Mouse (Mus musculus): Measurements from ENCODE around the gene Efhd1. TPM values are rescaled to one million over a fixed set of nuclear protein-coding genes. Genes with fewer than 3 reads are reported as not detected.

Efhd1 gene
- total RNA-seq, 2 experiments from 2014 or later = not detected

GRCm38 (mm10) chr1:87266296-87267090, 2.3 kb downstream of the Efhd1 start:
- ATAC-seq (replicated peaks; ENCODE audit: low FRiP score, poor library complexity, severe bottlenecking) = no peak

GRCm38 (mm10) chr1:87270204-87270603, 6.0 kb downstream of the Efhd1 start:
- ATAC-seq (replicated peaks; ENCODE audit: low FRiP score, poor library complexity, severe bottlenecking) = no peak

- no peak for ATAC-seq (replicated peaks; ENCODE audit: low FRiP score, poor library complexity, severe bottlenecking)
Observed at GRCm38 (mm10) chr1:87270641-87271467, 6.7 kb downstream of the Efhd1 start.

- no peak for ATAC-seq (replicated peaks; ENCODE audit: low FRiP score, poor library complexity, severe bottlenecking)
Observed at GRCm38 (mm10) chr1:87271596-87271995, 7.4 kb downstream of the Efhd1 start.

- ATAC-seq (replicated peaks; ENCODE audit: low FRiP score, poor library complexity, severe bottlenecking) = no peak
Observed at GRCm38 (mm10) chr1:87272462-87272861, 8.3 kb downstream of the Efhd1 start.

GRCm38 (mm10) chr1:87273514-87273942, 9.4 kb downstream of the Efhd1 start:
- ATAC-seq (replicated peaks; ENCODE audit: low FRiP score, poor library complexity, severe bottlenecking) = no peak

DNA sequence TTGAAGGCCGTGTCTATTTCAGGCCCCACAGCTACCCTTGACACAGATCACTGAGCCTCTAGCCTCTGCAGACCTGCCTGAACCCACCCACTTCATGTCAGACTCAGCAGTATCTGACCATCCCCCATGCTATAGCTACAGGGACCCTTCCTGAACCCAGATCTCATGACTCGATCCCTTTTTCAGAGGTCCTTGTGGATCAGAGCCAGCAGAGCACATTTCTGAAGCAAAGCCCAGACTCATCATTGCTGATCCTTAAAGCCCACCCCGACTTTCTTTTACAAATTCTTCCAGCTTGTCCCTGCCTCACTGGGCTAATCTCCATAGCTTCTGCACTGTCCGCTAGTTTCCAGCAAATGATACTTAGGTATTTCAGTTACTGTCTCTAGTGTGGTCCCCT, 10.0 kb downstream of the Efhd1 start:
- ATAC-seq (replicated peaks; ENCODE audit: low FRiP score, poor library complexity, severe bottlenecking) = no peak

DNA sequence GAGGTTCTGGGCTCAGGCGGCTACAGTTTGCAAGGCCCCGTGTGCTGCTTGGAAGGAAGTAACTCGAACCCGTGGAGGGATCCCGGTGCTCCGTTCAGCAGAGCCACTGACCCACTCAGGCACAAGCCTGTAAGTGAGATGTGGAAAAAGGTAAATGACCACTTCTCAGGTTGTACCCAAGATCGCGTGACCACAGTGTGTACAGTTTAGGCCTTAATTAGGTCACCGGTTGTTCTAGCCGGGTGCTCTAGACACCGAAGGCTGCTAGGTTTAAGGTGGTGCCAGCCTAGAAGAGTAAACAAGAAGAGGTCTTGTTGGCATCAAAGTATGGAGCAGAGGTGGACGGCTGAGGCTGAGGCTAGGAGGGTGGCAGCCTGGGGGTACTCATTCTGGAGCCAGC, 11.0 kb downstream of the Efhd1 start:
- no peak for ATAC-seq (replicated peaks; ENCODE audit: low FRiP score, poor library complexity, severe bottlenecking)

GRCm38 (mm10) chr1:87276056-87276455, 11.9 kb downstream of the Efhd1 start:
- ATAC-seq (replicated peaks; ENCODE audit: low FRiP score, poor library complexity, severe bottlenecking) = no peak

DNA sequence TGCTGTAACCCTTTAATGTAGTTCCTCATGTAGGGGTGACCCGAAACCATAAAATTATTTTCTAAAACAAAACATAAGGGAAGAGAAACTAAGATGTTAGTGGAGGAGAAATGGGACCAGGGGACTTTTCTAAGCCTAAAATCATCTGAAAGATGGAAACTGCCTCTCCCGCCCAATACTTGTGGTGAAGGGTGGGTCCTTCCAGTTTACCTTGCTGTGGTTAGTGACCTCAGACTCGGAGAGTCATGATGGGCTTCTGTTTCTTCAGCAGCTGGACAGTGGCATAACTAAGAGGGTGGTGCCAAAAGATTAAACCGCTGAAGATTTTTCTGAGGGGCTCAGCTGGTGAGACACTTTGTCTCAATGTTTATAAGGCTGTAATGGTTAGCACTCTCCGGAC, 16.1 kb downstream of the Efhd1 start:
- no peak for ATAC-seq (replicated peaks; ENCODE audit: low FRiP score, poor library complexity, severe bottlenecking)

DNA sequence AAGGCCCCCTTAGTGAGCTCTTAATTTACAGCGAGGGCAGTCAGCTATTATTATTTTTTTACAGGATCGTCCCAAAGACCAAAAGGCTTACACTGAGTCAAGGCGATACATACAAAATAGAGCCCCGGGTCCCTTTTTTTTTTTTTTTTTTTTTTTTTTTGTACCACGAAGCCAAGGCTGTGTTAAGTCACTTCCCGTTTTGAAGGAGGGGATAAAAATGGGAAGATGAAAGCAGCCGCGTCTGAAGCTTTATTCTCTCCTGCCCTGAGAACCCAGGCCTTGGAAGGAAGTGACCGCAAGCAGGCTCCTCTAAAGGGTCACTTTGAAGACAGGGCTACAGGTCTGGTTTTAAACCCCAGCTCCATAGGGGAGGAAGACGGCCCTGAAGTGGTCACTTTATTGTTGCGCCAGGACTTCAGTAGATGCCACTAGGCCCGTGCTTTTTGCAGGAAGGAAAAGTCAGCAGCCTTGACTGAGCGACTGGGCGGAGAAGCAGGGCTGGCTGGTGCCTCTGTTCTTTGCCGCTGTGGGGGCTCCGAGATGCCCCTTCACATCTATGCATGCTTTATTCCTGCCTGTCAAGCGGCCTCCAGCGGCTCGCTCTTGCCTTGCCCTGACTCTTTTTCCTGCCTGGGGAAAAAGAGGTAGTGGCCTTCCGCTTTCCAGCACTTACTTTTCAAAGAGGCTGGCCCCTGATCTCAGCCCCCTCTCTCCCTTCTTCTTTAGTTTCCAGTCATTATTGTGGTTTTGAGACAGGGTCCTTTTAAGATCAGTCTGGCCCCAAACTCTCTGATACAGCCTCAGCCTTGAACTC, 17.6 kb downstream of the Efhd1 start:
- ATAC-seq (replicated peaks; ENCODE audit: low FRiP score, poor library complexity, severe bottlenecking) = no peak

- no peak for ATAC-seq (replicated peaks; ENCODE audit: low FRiP score, poor library complexity, severe bottlenecking)
Observed at GRCm38 (mm10) chr1:87282413-87282788, 18.2 kb downstream of the Efhd1 start.

DNA sequence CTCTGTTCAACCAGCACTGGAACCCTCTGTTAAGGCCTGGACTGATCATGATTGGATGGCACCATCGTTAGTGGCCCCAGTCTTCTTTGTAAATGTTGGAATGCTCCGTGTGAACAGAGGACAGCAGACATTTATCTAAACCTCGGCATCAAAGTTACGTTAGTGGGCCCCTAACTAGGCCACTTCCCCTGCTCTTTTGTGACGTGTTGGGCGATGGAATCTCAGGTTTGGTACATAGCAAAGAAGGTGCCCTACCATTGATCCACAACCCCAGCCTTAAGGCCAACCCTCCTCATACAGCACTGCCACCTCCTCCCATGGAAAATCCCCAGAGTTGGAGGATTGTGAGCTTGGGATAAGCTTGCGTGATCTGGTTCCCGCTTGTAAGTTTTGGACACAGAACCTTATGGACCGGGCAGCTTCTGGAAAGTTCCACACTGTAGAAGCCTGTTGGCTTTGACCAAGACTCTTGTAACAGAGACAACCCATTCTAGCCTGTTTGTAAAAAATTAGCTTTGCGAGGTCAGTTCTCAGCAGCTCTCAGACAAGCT, 19.3 kb downstream of the Efhd1 start:
- no peak for ATAC-seq (replicated peaks; ENCODE audit: low FRiP score, poor library complexity, severe bottlenecking)

GRCm38 (mm10) chr1:87287105-87287504, 22.9 kb downstream of the Efhd1 start:
- ATAC-seq (replicated peaks; ENCODE audit: low FRiP score, poor library complexity, severe bottlenecking) = no peak

GRCm38 (mm10) chr1:87291416-87291815, 27.3 kb downstream of the Efhd1 start:
- ATAC-seq (replicated peaks; ENCODE audit: low FRiP score, poor library complexity, severe bottlenecking) = no peak

DNA sequence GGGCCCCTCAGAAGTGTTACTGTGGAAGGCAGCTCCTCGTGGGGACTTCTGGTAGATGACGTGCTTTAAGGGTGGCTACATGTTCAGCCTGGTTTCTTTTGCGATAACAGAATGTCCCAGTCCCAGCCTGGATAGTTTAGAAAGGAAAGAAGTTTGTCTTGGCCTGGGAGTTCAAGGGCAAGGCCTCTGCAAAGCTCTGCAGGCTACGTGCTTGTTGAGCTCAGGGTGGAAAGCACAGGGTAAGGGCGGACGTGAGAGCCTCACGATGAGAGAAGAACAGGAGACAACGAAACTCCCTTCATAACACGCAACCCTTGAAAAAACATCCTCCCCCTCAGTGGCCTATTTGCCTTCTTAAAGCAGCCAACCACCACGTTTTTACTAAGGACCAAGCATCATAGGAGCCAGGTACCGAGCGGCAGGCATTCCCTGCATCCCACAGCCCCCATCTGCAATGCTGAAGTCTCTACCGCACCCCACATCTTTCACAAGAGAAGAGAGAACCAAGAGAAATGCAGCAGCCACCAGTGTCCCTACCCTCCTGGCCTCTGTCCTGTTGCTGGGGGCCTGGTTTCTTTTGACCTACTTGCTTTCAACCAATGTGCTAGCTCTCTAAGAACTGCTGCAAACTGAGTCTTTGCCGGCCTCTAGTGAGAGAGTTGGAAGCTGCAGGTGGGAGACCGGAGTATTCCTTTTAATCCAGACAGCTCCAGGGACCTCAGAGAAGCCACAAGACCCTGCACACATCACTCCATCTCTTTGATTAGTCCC, 28.4 kb downstream of the Efhd1 start:
- no peak for ATAC-seq (replicated peaks; ENCODE audit: low FRiP score, poor library complexity, severe bottlenecking)

- no peak for ATAC-seq (replicated peaks; ENCODE audit: low FRiP score, poor library complexity, severe bottlenecking)
Observed at GRCm38 (mm10) chr1:87294063-87294710, 30.0 kb downstream of the Efhd1 start.

GRCm38 (mm10) chr1:87294951-87295350, 30.8 kb downstream of the Efhd1 start:
- ATAC-seq (replicated peaks; ENCODE audit: low FRiP score, poor library complexity, severe bottlenecking) = no peak
